Mouse (Mus musculus) liver, embryonic 14.5 days (tissue): ENCODE measurements at regions not wholly inside any gene's neighbourhood (a gene's known extent, or its start where the extent isn't known, plus 50 kb on each side); places are given as distances from the start of the nearest gene placed in this dataset.

ENCODE experiments used
- CTCF ChIP-seq: IDR thresholded peaks from 2 replicates; pipeline ENCODE4 v1.5.1; 2016; ENCODE audit warnings: antibody characterized with exemption, low read depth, control low read depth
- EP300 ChIP-seq: IDR thresholded peaks from 2 replicates; pipeline ENCODE4 v1.6.1; 2016; ENCODE audit warnings: antibody characterized with exemption, low read depth

DNA sequence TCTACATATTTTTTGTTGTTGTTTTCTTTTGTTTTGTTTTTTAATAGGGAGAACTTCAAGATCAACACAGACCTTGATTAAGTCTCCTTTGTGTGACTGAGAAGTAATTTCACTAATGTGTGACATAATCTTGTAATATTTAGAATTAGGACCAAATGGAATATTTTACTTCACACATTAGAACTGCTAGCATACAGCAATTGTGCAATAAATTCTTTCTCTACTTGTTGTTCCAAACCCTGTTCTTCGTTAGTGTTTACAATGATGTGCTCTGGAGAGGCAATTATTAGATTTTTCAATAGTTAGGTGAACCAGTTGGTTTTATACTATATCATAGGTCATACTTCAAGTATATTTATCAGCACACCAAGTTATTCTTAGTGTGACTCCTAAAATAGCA, 171.3 kb upstream of the Cd180 start:
- no peak for TF ChIP-seq CTCF
- TF ChIP-seq EP300, result no peak
